Mouse (Mus musculus): ENCODE results near the gene Ankfn1. TPM values are rescaled to one million over a fixed set of nuclear protein-coding genes. Genes with fewer than 3 reads are reported as not detected.

The Ankfn1 gene
- not detected for total RNA-seq (2021)

DNA sequence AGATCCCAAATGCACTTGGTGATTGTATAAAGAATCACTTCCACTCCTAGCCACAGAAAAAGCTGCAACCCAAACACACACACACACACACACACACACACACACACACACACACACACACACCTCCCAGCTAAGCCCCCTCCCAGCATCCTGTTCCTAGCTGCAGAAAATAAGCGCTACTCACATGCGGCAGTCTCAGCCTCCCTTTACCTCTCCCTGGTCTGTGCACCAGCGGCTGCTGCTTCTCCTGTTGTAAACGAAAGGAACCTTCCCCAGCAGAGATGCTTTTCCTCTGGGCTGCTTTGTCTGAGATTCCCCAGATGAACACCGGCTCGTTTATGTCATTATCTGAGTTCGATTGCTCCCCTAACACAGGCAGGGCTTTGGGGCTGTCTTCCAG lies at the start of gene Ankfn1:
Ankfn1 (minus strand) TSS at position 223 of the 400 bp plus-strand sequence.
- intact Hi-C loops (cut with DNase I), result no loop called here
- DNase-seq, result no peak

DNA sequence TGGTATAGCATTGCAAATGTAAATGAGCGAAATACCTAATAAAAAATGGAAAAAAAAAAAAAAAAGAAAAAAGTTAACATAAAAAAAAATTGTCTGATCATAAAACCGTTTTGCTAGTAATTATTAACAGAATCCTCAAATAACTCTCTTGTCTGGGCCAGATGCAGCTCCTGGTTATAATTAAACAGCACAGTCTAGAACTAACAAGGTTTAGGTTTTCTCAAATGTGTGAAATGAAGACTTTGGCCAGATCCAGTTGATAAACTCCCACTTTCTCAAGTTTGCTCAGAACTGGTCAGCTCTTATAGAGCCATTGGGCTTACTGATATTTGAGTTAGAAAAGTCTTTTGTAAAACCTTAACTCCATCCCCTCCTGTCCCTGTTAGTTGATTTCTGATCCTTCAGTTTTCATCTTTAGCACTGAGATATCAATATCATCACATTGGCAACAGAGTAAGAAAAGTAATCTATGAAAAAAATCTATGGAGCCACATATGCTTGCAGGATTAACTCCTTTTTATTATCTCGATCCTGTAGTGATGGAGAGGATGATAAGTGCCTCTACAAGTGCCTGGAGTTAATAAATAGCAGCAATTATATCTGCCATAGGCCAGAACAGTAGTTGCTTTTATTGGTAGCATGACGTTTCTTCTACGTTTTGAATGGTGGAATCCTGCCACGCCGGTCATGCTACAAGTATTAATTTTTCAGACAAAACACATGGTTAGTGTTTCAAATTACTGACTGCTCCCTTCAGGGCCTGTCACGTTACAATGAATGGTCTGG lies 46.4 kb upstream of the Ankfn1 start:
- intact Hi-C loops (cut with DNase I), result no loop called here
- no peak for DNase-seq

DNA sequence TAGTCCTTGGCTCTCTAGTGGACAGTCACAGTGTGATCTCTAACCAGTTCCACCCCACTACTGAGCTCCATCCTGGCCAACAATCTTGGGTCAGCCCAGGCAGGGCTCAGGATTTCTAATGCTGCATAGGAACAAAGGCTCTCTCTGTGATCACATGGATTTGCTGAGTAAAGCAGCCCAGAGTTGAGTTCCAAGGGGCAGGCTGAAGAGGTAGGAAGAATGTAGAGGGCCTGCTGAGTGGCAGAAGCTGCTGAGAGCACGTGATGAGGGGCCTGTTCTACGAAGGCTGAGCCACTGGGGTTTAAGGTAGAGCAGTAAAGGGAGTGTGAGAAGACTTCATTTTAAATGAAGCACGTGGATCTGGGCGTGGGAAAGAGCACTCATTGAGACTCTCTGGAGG lies 41.1 kb upstream of the Ankfn1 start:
- intact Hi-C loops (cut with DNase I), result no loop called here
- no peak for DNase-seq

DNA sequence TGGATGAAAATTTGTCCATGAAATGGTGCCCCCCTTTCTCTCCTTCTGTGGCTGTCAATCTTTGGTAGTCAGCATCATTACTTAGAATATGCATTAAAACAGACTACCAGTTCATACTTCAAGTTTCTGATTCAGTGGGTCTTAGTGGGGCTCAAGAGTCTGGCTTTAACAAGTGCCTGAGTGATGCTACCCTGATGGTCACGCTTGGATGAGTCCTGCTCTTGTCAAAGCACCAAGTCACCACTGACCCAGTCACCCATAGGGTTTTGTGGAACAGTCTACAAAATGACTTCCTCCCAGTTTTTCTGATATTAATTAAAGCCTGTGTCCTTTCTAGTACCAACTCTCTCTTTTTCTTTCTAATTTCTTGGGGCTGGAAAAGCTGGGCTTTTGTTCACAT lies 34.0 kb upstream of the Ankfn1 start:
- intact Hi-C loops (cut with DNase I), result no loop called here
- DNase-seq, result no peak

DNA sequence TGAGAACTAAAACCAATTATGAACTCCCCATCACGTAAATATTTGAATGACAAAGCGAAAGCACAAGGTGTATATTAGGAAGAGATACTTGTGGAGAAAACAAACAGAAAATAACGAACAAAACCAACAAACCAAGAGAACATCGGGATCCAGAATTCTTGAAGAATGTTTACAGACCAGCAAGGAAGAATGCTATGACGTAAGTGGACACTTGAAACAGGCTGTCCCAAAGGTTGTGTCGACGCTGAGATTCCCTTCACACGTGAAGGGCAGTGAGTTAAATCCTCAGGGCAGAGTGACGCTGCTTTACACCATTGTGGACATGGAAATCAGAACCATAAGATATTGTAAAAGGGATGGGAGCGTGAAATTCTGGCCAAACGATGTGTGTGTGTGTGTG lies 30.5 kb upstream of the Ankfn1 start:
- no peak for DNase-seq
- intact Hi-C loops (cut with DNase I), result no loop called here

DNA sequence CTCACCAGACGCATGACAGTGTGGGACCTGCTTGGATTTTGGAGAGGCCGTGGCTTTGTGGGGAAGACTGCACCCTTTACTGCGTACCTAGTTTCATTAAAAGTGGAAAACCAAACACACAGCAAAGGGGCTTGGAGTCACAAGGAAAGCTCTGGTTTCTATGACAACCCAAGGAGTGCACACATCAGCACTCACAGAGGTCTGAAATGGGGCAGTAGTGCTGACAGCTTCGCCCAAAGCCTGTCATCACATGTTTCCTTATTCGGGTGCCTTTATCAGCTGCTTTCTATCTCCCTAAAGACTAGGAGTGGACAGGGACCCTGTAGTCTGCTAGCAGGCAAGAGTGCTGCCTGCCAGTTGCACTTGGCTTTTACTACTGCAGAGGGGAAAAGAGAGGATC lies 27.4 kb upstream of the Ankfn1 start:
- intact Hi-C loops (cut with DNase I), result no loop called here
- DNase-seq, result no peak

DNA sequence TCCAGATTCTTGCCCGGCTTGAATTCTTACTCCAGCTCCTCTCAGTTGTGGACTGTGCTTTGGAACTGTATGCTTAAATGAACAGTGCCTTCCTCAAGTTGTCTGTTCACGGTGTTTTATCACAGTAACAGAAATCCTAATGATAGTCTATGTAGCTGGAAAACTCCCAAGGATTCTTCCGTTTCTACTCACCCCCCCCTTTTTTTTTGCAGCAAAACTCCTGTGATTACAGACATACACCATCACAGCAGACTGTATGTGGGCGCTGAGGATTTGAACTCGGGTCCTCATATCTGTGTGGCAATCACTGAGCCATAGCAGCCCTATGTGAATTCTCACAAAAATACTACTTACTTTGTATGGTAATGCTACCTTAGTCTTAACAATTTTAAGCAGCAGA lies 26.5 kb upstream of the Ankfn1 start:
- intact Hi-C loops (cut with DNase I), result no loop called here
- no peak for DNase-seq

DNA sequence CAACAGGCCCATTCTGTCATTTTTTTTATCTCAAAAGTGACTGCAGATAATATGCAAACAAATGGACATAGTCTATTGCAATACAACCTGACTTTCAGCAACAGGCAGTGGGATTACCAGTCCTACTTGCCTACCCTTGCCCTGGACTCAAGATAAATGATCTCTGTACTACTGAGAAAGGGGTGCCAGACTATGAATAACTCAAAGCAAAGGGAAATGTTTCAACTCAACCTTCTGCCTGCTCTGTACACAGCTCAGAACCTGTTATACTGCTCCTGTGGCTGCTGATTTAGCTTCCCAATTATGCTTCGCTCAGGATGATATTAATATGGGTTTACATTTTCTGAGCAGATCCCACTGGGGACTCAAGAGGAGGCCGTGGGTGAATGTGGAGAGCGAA lies 15.3 kb upstream of the Ankfn1 start:
- intact Hi-C loops (cut with DNase I), result no loop called here
- no peak for DNase-seq

DNA sequence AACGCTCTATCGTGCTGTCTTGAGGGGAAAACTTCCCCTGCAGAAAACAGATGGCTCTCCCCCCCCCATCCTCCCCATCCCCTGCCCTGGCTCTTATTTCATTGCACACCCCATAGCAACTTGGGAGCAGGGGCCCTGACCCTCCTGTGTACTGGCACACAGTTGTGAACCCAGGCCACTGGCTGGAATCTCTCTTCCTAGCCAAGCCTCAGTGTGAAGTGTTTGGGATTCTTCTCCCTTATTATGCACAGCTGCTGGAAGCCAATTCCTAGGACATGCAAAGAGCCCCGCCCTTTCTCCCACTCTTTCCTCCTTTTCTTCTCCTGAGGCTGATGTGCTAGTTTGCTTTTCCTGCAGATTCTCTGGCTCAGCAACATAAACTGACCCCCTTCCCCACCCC lies 1.4 kb downstream of the Ankfn1 start:
- intact Hi-C loops (cut with DNase I), result no loop called here
- DNase-seq, result no peak

DNA sequence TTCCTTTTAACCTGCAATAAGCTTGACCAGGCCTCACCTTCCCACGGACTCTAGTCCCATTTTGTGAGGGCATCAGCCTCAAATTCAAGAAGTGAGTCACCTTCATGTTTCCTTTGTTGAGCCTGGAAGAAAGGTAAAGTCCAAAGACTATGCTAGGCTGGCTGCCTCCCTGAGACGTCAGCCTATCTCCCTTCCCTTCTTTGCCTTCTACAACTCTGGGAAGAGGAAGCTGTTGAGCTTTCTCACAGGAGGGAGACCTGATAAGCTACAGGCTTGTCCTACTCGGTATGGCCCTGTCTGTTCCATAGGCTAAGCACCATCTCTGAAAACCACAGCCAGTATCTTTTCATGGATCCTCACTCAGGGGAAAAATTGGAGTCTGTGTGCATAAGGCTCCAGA lies 2.5 kb downstream of the Ankfn1 start:
- DNase-seq, result no peak
- intact Hi-C loops (cut with DNase I), result no loop called here

DNA sequence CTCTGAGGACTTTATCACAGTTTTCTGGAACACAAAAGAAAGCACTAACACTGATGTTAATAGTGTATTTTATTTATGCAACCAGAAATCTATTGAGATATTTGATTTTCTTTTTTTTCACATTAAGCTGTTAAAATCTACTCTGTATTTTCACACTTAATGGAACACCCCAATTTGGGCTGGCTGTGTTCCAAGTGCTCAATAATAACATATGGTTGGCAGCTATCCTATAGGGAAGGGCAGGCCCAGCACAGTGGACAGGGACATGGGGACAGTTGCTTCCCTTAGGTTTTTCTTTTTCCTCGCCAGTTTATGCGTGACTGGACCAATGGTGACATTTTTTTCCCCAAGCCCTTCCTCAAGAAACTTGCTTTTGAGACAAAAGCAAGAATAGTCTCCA lies 4.5 kb downstream of the Ankfn1 start:
- intact Hi-C loops (cut with DNase I), result no loop called here
- DNase-seq, result no peak

DNA sequence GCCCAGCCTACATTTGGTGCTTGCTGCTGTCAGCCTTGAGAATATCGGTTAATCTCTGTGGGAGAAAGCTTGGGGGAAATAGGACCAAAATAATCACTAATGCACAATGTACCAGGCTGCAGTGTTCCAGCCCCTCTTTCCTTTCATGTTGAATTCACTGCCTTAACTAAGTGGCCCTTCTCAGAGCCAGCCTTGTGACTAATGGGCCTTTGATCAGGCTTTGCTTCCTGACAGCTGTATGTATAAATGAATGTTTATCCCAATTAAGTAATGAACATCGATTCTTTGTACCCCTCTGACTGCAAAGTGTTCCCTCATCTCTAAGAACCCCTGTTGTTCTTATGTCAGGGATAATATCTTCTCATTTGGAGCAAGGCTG lies 11.7 kb downstream of the Ankfn1 start:
- no peak for DNase-seq
- intact Hi-C loops (cut with DNase I), result no loop called here

DNA sequence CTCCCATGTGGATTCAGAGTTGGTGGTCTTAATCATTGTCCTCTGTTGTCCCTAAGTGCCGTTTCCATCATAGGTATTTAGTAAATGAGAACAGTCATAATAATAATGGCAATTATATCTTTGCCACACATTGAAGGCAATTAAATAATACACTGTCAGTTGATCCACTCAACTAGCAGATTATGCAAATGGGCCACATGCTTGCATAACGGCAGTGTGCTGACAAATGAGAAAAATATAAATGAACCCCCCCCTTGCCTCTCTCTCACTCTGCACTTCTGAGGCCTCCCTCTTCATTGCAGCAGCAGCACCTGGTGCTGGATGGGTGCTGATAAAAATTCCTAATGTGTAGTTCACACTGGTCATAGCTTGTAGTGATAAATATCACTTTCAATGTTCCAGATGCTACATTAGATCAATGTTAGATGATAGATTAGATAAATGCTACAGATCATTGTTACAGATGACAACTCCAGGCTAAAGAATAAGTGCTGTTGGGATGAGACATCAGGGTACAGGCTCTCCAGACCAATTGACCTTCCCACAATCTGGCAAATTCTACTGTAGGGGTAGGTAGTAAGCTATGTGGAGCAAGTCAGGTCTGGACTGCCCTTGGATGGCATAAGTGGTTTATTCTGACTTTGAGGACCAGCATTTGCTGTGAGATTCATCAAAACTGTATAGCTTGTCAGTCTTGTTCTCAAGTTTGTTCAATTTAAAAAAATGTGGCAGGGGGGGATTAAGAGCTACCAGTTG lies 12.3 kb downstream of the Ankfn1 start:
- intact Hi-C loops (cut with DNase I), result no loop called here
- DNase-seq, result no peak

DNA sequence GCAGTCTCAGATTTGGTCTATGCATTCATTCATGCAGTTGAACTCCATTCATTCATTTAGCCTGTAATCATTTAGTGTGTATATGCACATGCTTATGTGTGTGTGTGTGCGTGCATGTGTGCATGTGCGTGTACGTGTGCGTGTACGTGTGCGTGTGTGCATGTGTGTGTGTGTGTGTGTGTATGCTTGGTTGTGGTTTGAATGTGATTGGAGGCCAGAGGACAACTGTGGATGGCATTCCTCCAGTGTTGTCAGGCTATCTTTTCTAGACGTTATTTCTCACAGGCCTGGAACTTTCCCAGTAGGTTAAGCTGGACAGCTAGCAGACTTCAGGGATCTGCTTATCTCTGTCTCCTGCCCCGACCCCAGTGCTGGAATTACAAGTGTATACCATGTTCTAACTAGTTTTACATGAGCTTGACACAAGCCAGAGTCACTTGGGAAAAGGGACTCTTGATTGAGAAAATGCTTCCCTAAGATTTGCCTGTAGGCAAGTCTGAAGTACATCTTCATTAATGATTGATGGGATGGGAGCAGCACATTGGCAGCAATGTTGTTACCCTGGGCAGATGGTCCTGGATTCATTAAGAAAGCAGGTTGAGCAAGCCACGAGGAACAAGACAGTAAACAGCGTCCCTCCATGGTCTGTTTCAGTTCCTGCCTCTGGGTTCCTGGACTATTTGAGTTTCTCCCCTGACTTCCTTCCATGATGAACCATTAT lies 43.3 kb downstream of the Ankfn1 start:
- intact Hi-C loops (cut with DNase I), result no loop called here
- no peak for DNase-seq

DNA sequence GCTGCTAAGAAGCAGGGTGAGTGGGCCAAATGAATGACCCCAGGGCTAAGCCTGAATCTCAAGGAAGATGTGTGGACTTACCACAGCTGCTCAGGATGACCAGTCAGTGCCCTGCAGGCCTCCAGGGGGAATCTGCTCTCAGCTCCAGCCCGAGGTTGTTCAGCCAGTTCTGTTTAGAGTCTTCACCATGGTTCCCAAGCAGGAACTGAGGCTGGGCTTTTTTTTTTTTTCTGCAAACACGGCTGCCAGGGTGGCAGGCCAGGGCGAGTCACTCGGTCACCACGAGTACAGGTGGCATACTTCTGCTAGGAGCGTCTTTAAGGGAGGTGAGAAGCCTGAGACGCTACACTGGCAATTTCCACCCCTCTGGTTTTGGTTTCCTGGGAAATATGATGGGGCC lies 43.9 kb downstream of the Ankfn1 start:
- intact Hi-C loops (cut with DNase I), result no loop called here
- no peak for DNase-seq

DNA sequence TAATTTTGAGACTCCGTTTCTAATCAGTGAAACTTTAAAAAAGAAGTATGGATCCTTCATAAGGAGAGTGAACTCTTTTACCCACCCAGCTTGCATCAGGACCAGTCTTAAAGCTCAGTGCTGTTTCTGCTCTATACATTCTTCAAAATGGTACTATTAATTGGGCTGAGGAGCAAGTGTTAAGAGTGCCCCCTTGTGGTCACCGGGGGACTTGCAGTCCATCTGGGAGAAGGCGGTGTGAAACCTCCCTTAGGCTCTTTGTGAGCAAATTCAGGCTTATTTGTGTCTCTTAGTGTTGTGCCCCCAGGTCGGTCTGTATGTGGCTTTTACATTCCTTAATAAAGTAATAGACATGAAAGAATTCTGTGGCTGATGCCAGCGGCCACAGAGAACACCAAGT lies 56.6 kb downstream of the Ankfn1 start:
- DNase-seq, result peak; percentile 48 to 76
- intact Hi-C loops (cut with DNase I), result loop anchor here (1.0 to 5.0 kb wide), 5 partner anchors 176 to 619 kb away; no protein-coding TSS in a partner anchor

DNA sequence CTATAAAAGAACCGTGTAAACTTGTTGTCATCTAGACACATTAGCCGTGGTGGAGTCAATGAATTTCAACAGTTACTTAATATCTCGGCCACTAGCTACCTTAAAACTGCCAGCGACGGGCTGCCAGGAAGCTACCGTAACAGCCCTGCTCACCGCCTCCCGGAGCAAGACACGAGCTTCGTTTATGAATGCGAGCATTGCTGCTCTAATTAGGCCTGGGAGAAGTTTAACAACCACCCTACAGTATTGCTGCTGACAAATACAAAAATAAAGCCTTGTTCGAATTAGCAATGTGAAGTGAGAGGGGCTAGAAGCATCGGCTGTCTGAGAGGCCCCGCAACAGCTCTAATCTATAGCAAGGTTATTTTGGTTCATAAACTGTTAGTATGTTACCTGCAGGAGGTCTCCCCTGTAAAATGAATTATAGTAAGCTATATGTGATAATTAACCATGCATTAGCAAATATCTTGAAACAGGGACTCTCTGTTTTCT lies 58.9 kb downstream of the Ankfn1 start:
- DNase-seq, result no peak
- intact Hi-C loops (cut with DNase I), result no loop called here

DNA sequence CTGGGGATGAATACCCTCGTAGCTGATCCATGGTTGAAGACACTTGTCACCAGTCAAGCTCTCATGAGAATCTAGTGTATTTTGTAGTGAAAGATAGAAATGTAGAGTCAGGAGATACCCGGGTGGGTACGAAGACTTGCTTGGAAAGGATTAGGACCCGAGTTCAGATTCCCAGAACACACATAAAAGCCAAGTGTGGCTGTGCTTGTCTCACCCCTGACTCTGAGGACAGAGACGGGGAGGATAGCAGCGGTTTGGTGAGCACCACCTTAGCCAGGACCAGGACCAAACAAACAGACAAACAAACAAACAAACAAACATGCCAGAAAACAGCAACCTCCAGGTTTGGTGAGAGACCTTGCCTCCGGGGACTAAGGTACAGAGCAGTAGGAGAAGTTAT lies 61.1 kb downstream of the Ankfn1 start:
- no peak for DNase-seq
- intact Hi-C loops (cut with DNase I), result no loop called here

DNA sequence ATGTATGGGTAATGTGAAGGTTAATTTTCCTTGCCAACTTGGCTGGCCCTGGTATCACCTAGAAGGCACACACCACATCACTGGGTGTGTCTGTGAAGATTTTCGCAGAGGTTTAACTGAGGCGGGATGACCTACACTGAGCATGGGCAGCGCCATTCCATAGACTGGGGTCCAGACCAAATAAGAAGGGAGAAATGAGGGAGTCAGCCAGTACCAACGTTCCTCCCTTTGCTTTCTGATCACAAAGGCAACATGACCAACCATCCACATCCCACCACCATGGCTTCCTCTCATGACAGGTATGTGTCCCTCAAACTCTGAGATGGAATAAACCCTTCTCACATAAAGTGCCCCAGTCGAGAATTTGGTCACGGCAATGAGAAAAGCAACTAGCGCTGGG lies 68.9 kb downstream of the Ankfn1 start:
- DNase-seq, result no peak
- intact Hi-C loops (cut with DNase I), result no loop called here

DNA sequence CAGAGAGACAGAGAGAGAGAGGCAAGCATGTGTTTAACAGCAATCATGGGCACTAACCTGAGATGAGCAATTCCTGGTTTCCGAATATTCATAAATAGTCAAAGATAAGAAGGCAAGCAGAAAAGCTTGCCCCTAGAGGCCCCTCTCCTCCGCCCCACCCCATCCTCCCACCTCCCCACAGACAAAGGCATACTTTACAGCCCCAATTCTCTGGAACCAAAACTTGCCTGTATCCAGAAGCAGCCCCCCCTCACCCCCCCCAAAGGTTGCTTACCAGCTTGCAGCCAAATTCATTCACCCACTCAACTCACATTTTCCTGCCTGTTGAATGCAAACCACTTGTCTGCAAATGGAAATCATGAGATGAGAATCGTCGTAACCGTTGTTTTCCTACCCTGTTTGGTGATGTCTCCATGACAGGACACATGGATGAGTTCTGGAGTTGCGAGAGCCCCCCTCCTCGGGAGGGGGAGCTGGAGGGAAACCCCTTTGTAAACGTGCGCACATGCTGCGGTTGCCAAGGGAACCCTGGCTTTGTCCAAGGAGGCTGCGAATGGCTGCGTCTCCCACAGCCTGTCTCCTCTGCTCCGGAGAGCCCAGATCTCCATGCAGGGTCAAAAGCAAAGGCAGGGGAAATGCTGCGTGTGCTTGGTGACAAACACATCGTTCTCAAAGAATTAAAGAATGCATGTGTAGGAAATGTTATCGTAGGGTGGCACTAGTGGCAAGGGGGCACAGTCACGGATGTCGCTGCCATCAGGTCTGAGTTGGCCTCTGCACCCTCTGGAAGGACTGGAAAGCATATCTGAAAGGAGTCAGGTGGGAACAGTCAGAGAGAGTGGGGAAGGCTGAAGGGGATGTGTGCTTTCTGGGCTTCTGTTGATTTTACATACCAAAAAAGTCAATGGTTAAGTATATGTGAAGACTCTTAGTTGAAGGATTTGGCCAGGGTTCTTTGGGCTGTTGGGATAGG lies 80.7 kb downstream of the Ankfn1 start:
- intact Hi-C loops (cut with DNase I), result no loop called here
- no peak for DNase-seq

All from heart, postnatal 10 days (tissue).